Mouse (Mus musculus) fibroblast of lung, adult 2 months (primary cell): Measurements from ENCODE around the gene Por.

Experiments used
- DNase-seq: peaks from one replicate; pipeline ENCODE4 v3.0.0-alpha.2; 2011; ENCODE audit warnings: low read depth

The Por gene

DNA sequence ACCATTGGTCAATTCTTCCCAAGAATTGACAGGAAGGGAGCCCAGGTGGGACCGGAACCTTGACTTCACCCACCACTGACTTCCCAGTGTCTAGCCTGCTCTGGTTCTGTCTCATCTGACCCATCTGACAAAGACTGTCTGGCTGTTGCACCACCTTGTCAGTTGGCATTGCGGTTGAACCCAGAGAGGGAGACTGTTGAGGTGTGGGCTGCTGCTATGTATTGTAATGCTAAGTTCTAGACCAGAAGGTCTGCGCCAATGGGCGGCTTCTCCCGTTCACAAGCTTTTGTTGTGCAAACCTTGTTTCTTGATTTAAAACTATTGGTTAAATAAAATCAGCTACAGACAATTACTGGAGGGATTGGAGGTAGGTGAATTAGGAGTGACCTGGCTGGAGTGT, 12.7 kb upstream of the Por start:
- no peak for DNase-seq

DNA sequence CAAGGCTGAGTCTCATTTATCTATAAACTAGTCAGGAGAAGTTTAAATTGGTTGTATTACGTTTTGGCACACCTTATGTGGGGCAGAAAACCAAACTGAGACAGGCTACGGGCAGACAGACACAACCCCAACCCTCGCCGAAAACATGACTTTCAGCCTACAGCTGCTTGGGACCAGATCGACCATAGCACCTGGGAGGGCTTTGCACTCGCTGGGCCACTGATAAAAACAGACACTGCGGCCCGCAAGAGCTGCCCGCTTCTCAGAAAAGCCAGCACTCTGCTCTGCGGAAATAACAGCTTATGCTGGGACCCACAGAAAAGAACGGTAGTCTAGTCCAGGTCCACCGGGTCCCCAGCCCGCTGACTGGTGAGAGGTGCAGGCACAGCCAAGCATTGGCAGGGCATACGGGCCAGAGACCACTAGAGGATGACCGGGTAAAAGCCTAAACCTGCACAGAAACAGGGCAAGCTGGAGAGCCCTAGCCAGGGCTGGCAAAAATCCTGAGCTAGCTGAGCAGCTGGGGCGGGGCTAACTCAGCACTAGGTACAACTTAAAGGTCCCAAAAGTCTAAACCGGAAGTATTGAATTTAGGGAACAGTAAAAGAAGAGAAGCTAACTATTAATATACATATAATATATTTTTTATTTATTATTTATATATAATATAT, 12.0 kb upstream of the Por start:
- no peak for DNase-seq

DNA sequence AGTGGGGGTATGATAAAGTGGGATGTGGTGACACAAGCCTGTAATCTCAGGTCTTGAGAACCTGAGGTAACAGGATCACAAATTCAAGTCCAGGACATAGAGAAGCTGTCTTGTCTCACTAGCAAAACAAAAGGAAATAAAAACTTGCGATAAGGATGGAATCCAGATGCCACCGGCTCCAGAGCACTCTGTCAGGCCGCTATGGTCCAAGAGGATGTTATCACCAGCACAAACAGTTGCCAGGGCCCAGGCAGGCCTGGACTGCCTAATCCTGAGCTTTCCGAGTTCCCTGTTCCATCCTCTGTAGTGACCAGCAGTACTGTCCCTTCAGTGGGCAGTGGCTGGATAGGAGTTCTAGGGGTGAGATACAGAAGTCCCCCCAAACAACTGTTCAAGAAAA, 9.9 kb upstream of the Por start:
- no peak for DNase-seq

DNA sequence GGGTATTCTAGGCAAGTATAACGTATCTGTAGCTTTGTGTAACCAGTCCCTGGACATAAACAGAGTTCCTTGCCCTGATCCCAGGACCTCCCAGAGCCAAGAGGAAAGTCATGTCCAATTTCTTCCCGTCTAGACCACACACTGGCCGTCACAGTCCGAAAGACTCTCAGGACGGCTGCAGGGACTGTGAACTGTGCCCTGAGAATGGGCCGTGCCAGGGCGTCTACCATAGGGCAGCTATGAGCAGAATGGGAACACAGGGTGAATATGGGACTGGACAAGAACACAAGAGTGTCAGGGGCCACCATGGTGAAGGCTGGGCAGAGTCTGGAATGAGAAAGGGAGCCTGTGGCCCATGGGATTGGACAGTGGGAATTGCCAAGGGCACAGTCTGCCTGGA, 9.3 kb upstream of the Por start:
- DNase-seq = no peak

DNA sequence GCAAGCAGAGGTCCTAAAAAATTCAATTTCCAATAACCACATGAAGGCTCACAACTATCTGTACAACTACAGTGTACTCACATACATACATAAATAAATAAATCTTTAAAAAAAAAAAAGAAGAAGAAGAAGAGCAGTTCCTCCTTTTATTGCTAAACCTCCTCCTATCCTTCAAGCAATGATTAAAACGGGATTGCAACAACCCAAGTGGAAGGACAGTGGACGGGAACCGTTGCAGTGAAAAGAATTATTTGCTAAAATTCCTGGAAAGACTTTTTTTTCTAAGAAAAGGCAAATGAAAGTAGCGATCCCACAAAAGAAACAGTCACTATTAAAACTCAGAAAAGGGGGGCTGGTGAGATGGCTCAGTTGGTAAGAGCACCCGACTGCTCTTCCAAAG, 2.9 kb upstream of the Por start:
- DNase-seq = no peak

DNA sequence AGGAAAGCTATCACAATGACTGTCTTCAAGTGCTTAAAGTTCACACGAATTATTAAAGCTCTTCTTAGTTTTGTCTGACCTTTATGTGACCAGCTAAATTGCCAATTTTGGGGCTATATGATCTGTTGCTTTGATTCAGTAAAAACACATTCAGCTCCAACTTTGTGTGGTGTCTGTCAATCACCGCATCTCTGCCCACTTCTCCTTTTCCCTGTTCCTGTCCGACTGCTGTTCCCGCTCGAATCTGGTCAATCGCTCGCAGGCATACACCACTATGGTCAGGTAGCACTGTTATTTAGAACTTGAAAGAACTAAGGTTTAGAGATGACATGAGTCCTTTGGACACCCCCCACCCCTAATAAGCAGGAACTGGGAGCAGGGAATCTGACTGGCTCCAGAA, 1.8 kb upstream of the Por start:
- DNase-seq = no peak

DNA sequence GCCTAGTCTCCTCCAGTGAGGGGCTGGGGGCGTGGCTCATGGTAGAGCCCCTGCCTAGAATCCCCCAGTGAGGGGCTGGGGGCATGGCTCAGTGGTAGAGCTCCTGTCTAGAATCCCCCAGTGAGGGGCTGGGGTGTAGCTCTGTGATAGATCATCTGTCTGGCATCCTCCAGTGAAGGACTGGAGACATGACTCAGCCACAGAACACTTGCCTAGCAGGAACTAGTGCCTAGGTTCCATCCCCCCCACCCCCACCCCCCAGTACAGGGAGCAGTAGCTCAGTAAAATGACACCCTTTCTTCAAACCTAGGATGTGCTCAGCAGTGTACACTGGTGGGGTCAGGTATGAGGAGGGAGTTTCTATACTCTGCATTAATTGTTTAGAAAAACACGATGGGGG, 1.0 kb downstream of the Por start:
- DNase-seq = no peak

DNA sequence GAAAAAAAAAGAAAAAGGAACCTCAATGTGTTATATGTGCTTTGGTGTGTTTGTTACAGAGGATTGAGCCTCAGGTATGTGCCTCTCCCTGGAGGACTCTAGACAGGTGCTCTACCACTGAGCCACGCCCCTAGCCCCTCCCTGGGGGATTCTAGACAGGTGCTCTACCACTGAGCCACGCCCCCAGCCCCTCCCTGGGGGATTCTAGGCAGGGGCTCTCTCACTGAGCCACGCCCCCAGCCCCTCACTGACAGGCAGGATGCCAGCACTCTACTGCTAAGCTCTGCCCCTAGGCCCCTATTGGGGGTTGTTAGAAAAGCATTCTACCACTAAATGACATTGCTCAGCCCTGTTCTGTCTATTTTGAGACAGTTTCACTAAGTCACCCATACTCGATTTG, 2.7 kb downstream of the Por start:
- DNase-seq = no peak

DNA sequence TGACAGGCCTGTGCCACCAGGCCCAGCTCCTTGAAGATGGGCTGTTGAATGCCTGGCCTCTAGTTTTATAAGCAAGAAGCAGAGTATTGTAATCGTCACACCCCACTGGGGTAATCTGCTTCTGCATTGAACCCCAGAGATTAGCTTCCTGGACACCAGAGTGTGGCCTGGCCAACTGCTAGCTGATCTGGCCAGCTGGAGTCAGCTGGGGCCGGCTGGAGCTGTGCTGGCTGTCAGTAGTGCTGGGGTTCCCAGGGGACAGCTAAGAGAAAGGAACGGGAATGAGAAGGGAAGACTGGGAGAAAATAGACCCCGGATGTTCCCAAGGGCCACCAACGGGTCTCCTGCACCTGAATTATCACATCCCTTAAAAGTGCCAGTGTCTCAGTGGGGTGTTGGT, 3.1 kb downstream of the Por start:
- no peak for DNase-seq

DNA sequence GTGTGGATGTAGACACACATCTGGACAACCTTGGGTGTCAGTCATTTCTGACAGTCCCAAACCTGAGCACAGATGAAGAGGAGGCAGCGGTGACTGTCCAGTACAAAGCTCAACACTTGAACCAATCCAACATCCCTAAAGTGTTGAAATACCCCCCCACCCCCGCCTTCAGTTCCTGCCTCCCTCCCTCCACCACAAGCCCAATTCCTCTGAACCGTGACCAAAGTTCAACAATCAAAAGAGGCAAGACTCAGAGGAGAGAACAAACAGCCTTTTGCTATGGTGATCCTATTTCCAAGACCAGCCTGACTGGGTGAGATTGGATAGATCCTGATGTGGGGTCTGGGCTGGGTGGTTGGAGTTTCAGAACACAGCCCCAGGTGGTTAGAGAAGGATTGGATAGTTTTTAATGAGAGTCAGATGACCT, 4.5 kb downstream of the Por start:
- peak; percentile 47 for DNase-seq

DNA sequence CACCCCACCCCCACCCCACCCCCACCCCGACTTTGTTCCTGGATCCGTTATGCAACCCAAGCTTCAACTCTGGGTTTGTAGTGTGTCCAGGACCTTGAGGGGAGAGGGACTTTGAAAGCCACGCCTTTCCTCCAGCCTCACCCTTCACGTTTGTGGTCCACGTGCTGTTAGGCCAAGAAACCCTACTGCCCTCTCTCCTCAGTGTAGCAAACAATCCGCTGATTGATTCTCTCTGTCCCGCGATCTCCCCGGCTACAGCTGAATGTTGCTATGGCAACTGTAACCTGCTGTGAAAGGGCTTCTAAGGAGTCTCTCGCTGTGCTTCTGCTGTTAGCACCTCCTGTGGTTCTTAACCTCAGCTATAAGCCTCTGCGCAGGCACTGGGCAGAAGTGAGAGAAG, 5.0 kb downstream of the Por start:
- peak; percentile 76 for DNase-seq

DNA sequence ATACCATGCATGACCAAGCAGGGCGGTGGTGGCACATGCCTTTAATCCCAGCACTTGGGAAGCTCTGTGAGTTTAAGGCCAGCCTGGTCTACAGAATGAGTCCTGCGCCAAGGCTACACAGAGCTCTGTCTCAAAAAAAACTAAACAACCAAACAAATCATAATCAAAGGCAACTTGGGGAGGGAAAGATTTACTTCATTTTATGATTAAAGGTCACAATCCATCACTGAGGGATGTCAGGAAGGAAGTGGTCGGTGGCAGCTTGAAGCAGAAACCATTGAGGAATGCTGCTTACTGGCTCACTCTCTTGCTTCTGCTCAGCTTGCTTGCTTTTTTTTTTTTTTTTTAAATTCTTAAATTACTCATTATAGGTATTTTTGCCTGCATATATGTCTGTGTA, 6.9 kb downstream of the Por start:
- DNase-seq = no peak

DNA sequence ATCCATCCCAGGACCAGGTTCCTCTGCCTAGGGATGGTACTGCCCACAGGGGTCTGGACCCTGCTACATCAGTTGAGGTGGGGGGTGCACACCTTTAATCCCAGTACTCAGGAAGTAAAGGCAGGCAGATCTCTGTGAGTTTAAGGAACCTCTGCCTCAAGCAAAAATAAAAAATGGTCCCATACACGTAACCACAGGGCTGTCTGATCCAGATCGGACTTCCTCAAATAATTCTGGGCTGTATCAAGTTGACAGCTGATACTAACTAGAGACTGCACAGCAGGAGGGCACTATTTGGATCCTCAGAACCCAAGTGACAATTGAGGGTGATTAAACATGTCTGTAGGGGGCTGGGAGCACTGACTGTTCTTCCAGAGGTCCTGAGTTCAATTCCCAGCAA, 7.4 kb downstream of the Por start:
- no peak for DNase-seq

DNA sequence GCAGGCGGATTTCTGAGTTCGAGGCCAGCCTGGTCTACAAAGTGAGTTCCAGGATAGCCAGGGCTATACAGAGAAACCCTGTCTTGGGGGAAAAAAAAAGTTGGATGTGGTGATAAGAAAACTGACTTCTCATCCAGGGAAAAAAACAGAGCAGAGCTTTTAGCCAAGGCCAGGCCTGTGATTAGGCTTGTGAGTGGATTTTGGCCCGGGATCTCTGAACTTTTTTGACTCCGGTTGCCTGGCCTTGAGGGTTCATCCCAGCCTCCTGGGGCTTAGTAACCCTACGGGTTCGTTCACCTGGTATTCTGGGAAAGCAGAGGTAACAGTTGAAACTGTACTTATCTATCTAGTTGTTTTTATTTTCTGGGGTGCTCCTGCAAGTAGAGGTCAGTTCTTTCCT, 8.6 kb downstream of the Por start:
- DNase-seq = no peak

DNA sequence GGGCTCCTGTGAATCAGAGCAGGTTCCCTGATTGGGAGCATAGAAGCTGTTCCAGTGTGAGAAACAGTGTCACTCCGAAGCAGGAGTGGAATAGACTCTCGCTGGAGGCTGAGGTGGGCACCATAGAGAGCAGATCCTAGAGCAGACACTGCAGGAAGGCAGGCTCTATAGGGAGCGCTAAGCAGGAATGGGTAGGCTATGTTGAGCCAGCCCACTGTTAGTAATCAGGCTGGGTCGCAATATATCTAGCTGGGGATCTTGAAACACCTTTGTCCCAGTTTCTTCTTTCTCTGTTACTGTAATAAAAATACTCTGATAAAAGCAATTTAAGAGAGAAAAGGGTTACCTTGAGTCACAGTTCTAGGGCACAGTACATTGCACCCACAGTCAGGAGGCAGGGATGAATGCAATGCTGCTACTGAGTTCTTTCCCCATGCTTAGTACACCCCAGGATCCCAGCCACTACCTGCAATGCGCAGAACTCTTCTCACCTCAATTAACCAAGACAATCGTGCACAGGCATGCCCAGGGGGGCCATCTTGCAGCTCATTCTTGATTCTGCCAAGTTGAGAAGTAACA, 11.2 kb downstream of the Por start:
- no peak for DNase-seq

DNA sequence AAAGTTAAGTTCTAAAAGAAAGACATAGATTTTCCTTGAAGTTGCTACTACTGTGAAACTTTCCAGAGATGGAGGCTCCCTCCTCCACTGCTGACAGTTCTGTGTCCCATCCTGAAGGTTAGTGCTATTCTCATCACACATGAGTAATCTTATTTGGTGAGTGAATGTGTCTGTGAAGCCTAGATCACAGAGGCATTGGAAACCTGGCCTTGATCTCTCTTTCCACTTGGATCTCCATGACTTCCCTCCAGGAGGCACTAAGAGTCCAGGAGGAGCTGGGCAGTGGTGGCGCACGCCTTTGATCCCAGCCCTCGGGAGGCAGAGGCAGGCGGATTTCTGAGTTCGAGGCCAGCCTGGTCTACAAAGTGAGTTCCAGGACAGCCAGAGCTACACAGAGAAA, 12.2 kb downstream of the Por start:
- no peak for DNase-seq

DNA sequence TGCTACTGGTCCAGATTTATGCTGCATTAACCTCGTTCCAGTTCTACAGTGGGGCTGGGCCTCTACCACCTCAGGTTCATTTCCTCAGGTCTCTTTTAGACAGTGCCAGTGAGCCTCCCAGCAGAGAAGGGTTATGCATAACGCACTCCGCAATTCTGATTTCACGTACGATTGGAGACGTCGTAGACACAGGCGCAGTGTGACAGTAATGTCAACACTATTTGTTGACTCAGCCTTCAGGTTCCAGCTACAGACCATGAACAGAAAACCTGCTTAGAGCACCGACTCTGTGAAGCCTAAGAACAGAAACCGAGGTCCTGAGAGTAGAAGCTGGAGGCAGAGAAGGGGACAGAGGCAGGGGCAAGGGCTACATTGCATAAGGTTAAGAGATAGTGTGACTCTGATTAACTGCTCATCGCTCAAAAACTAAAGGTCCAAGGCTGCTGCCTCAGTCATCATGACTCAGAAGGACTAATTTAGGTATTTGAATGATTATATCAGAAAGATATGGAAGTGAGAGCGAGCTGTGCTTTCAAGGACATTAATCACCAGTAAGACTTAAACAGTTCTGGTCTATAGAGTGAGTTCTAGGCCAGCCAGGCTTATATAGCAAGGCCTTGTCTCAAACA, 13.2 kb downstream of the Por start:
- DNase-seq = no peak

DNA sequence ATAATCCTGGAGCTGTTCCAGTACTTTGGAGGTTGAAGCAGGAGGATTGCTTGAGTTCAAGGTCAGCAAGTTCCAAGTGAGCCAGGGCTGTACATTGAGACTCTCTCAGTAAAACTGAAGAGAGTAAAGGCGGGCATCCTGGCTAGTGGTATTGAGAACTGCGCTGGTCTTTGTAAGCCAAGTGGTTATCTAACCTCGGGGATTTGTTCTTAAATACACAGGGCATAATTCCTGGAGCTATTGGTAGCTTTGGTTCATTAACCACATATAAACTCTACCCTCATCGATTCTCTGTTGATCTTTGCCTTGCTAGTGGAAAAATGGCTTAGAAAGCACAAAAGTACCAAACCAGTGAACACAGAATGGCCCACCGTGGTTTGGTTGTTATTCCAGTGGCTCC, 20.6 kb downstream of the Por start:
- DNase-seq = no peak

DNA sequence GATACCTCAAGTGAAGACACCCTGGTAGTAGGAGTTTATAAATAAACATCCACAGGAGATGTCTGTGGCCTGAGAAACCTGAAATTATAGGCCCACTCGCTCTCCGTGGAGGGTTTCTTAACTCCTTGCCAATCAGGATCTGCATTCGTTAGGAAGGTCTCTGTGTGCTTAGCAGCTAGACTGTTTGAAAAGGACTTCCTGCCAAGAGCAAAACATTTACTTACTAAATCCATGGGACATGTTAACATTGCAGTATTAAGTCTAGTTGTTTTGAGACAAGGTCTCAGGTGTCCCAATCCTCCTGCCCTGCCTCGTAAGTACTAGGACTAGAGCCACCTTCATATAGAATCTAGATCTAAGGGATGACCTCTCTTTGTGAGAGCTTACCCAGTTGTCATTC, 21.4 kb downstream of the Por start:
- DNase-seq = no peak

DNA sequence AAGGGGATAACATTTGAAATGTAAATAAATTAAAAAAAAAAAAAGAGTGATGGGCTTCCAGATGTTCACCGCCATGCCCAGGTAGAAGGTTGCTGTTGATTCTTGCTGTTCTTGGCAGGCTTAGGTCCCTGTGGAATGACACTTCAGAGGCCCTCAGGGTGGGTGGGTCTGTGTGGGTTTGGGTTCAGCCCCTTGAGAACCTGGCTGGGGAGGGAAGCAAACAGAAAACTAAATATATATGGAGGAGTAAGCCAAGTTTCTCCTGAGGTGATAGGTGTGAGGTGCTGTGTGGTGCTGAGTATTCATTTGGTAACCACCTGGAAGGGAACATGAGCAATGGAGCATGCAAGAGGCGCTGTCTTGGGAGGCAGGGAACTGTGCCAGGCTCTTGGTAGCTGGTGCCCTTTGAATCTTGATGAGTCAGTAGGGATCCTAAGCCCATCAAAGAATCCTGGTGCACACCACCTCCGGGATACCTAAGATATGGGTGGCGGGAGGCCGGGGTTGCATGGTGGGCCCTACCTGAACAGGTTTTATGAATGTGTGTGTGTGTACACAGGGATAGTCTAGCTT, 23.5 kb downstream of the Por start:
- DNase-seq = no peak

DNA sequence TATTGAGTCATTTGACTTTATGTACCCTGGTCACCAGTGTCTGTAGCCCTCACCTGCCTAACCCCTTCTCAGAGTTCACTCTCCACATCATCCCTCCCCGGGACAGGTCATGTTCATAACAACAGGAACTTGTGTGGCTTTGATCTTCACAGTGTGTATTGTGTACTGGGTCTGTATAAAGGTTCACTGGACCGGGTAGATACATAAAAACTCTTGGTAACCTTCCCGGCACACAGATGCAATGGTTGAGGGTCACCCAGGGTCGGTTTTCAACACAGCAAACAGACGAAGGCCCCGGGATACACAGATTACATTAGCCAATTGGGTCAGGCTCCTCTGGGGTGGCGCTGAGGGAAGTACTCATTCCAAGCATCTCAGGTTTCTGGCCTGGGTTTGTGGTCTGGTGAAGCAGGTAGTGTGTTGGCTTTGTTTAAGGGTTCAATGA, 25.5 kb downstream of the Por start:
- no peak for DNase-seq

DNA sequence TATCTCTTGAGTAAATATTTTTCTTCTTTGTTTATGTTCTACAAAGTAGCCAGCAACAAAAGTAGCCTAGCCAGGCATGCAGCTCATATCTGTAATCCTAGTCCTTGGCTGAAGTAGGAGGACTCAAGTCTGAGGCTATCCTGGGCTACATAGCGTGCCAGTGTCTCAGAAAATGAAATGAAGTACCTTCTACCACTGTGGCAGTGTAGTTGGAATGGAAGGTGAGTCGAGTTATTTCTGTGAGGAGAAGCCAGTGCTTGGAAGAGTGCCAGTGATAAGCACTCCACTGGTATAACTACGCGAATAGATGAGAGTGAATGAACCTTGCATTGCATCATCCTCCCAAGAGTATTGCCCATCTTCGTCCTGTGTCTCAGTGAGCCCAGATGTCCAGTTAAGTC, 27.9 kb downstream of the Por start:
- no peak for DNase-seq

DNA sequence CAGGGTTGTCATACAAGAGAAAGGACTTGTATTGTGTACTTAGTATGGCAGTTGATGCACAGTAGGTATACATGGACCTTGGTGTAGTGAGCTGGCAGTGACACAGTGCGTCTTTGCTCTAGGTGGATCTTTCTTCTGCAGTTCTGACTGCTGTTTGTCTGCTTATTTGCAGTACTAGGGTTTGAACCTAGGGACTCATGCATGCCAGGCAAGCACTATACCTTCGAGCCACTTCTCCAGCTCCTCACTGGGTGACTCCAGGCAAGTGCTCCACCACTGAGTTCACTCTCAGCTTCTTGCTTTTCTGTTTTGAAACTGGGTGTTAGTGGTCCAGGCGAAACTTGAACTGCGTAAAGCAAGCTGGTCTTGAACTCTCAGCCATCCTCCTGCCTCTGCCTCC, 31.8 kb downstream of the Por start:
- DNase-seq = no peak

DNA sequence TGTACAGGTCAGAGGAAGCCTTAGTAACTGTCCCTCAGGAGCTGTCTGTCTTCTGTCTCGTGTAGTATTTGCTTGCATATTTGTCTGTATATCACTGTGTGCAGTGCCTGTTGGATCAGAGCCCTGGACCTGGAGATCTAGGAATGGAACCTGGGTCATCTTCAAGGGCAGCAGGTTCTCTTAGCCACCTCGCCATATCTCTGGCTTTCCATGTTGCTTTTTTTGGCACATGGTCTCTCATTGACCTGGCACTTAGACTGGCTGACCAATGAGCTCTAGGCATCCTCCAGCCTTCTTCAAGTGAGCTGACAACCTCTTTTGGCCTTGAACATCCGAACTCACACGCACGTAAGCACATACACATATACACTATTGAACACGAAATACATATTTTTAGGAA, 32.4 kb downstream of the Por start:
- no peak for DNase-seq
